Mouse (Mus musculus) cerebellum, postnatal 4 days (tissue): ENCODE data around the gene 2610044O15Rik8.

Source experiments
- DNase-seq, 2 experiments: peaks; one replicate each; pipeline ENCODE4 v3.0.0; 2022; ENCODE audit warnings: low spot score in 2 of 2, mixed read lengths in 1 of 2

2610044O15Rik8 gene

GRCm38 (mm10) chr8:129234027-129234733 lies at the start of gene 2610044O15Rik8:
2610044O15Rik8 (minus strand) TSS chr8:129234406.
- DNase-seq: peak; percentile 39 to 74

GRCm38 (mm10) chr8:129265918-129266317 lies 31.7 kb upstream of the 2610044O15Rik8 start:
- DNase-seq: no peak

- no peak for DNase-seq
These were observed 30.1 kb upstream of the 2610044O15Rik8 start for GRCm38 (mm10) chr8:129264296-129264695.

- peak; percentile 42 to 68 for DNase-seq
These were observed 29.2 kb upstream of the 2610044O15Rik8 start for GRCm38 (mm10) chr8:129263211-129263927.

GRCm38 (mm10) chr8:129233664-129234026 lies 561 bp downstream of the 2610044O15Rik8 start:
- DNase-seq: no peak
